Mouse (Mus musculus) lung, postnatal 4 days (tissue): ENCODE data around the gene Spata33.
"Not testable (repeated sequence)": the region's sequence is repeated elsewhere in the genome, so short reads cannot be mapped to it uniquely, and the experiment has no call there.

Source experiments
- DNase-seq, 2 experiments: peaks; one replicate each; pipeline ENCODE4 v3.0.0; 2021

Spata33 gene

GRCm38 (mm10) chr8:123212321-123213117, at the start of gene Spata33, which contains the start of gene Chmp1a:
Gene Spata33 (plus strand): TSS chr8:123212832.
Gene Chmp1a (minus strand): TSS chr8:123212763.
- DNase-seq = peak; percentile 92 to 95

GRCm38 (mm10) chr8:123181391-123181790, 31.2 kb upstream of the Spata33 start:
- DNase-seq = no peak

- peak; percentile 44 to 81 for DNase-seq
Measured at GRCm38 (mm10) chr8:123185566-123186409, 26.8 kb upstream of the Spata33 start, which contains the start of gene Dpep1. Gene Dpep1 (plus strand): TSS chr8:123186242.

- DNase-seq = no peak
Measured at GRCm38 (mm10) chr8:123188006-123188405, 24.6 kb upstream of the Spata33 start.

- no peak for DNase-seq
Measured at GRCm38 (mm10) chr8:123188841-123189240, 23.8 kb upstream of the Spata33 start.

- peak; percentile 84 for DNase-seq
Measured at GRCm38 (mm10) chr8:123190678-123191077, 22.0 kb upstream of the Spata33 start.

- no peak for DNase-seq
Measured at GRCm38 (mm10) chr8:123191908-123192307, 20.7 kb upstream of the Spata33 start.

- no peak for DNase-seq
Measured at GRCm38 (mm10) chr8:123193771-123194170, 18.9 kb upstream of the Spata33 start.

GRCm38 (mm10) chr8:123197016-123197415, 15.6 kb upstream of the Spata33 start:
- DNase-seq = not testable (repeated sequence)

GRCm38 (mm10) chr8:123199864-123200263, 12.8 kb upstream of the Spata33 start:
- peak in 1 of 2 experiments; percentile 53 for DNase-seq

- DNase-seq = peak; percentile 44 to 83
Measured at GRCm38 (mm10) chr8:123202288-123202687, 10.3 kb upstream of the Spata33 start.

- DNase-seq = no peak
Measured at GRCm38 (mm10) chr8:123203571-123203970, 9.1 kb upstream of the Spata33 start.

- no peak for DNase-seq
Measured at GRCm38 (mm10) chr8:123211876-123212275, 756 bp upstream of the Spata33 start.

GRCm38 (mm10) chr8:123213118-123213772, 613 bp downstream of the Spata33 start:
- DNase-seq = no peak

GRCm38 (mm10) chr8:123215430-123215829, 2.8 kb downstream of the Spata33 start:
- no peak for DNase-seq

GRCm38 (mm10) chr8:123220917-123221316, 8.3 kb downstream of the Spata33 start:
- no peak for DNase-seq

GRCm38 (mm10) chr8:123224278-123225266, 11.9 kb downstream of the Spata33 start, which contains the start of gene Cdk10:
Gene Cdk10 (plus strand): TSS chr8:123224842.
- peak; percentile 93 to 94 for DNase-seq

GRCm38 (mm10) chr8:123228416-123228815, 15.8 kb downstream of the Spata33 start:
- no peak for DNase-seq

- not testable (repeated sequence) for DNase-seq
Measured at GRCm38 (mm10) chr8:123230326-123230725, 17.7 kb downstream of the Spata33 start.

GRCm38 (mm10) chr8:123231742-123232141, 19.1 kb downstream of the Spata33 start:
- peak in 1 of 2 experiments; percentile 31 for DNase-seq

- no peak for DNase-seq
Measured at GRCm38 (mm10) chr8:123232553-123232952, 19.9 kb downstream of the Spata33 start.

- DNase-seq = peak in 1 of 2 experiments; percentile 24
Measured at GRCm38 (mm10) chr8:123233300-123233699, 20.7 kb downstream of the Spata33 start.
